Mouse (Mus musculus) right cerebral cortex, postnatal 14 days (tissue): ENCODE measurements around the gene Fam205a3.
"Not testable (repeated sequence)": the region's sequence is repeated elsewhere in the genome, so short reads cannot be mapped to it uniquely, and the experiment has no call there.

Experiments
- DNase-seq: peaks from one replicate; pipeline ENCODE4 v3.0.0; 2022

The Fam205a3 gene

DNA sequence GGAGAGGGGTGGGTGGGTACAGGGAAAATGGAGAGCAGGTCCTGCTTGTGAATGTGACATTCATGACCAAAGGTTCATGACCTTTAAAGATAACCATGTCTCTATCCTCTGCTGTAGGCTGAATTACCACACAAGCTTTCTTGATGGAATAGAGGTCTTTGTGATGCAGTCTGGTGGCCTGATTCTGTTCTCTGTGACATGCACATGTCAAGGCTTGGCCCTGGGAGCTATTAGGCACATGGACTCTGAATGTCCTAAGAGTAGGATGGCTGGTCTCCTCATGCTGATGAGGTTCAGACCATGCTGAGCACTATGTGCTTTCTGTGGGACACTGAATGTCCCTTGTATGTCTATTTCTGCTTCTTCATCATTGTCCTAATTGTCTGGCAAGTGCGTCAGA is at the start of gene Fam205a3:
Gene Fam205a3, plus strand, starts transcription at position 301 of the 400 bp plus-strand sequence.
- not testable (repeated sequence) for DNase-seq

DNA sequence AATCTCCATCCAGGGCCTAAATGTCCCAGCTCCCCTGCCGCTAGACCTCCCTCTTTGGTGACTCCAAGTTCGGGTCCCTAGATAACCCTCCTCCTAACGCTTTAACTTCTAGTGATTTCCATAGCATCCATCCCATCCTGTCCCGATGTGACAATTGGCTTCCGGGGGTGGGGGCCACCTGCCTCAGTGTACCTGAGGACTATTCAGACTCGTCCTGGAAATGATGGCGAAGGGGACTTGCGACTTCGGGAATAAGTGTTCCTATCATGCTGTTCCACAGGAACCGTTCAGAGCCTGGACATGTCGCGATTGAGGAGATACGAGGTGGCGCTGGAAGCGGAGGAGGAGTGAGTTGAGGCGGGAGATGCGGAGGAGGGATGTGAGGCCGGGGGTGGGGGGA is 24.2 kb upstream of the Fam205a3 start, which contains the start of gene Gm21953:
Gene Gm21953, plus strand, starts transcription at position 301 of the 400 bp plus-strand sequence.
- DNase-seq = not testable (repeated sequence)
